Mouse (Mus musculus) heart, postnatal 0 days (tissue): ENCODE measurements around the gene Ngef. TPM values are rescaled to one million over a fixed set of nuclear protein-coding genes. Genes with fewer than 3 reads are reported as not detected.

Experiments used
- ATAC-seq: fragments of 200-750 bp; cut with Nextera tagmentation; 2 replicates; pipeline ENCODE4 v1.8.0; 2017; ENCODE audit warnings: low read depth, moderate number of reproducible peaks, moderate library complexity; ENCODE audit not compliant: insufficient read depth
- DNase-seq: peaks from one replicate; pipeline ENCODE4 v3.0.0-alpha.2; 2016; ENCODE audit warnings: low spot score
- H3K27ac ChIP-seq: fragments of 300-500 bp; sonication (generic); 2 replicates; pipeline ENCODE4 v1.5.1; 2014; ENCODE audit warnings: low read depth, mild to moderate bottlenecking
- H3K27me3 ChIP-seq: fragments of 300-500 bp; sonication (generic); 2 replicates; pipeline ENCODE4 v1.6.1; 2014; ENCODE audit warnings: low read length, mixed read lengths; ENCODE audit not compliant: control insufficient read depth, insufficient read depth
- H3K36me3 ChIP-seq: fragments of 300-500 bp; sonication (generic); replicated peaks from 2 replicates; pipeline ENCODE4 v1.6.1; 2014; ENCODE audit warnings: low read length, mixed read lengths; ENCODE audit not compliant: control insufficient read depth, insufficient read depth
- H3K4me1 ChIP-seq: fragments of 300-500 bp; sonication (generic); 2 replicates; pipeline ENCODE4 v1.6.1; 2014; ENCODE audit warnings: antibody characterized with exemption; ENCODE audit not compliant: control insufficient read depth, insufficient read depth
- H3K4me2 ChIP-seq: fragments of 300-500 bp; sonication (generic); 2 replicates; pipeline ENCODE4 v1.6.1; 2014; ENCODE audit warnings: low read depth, mild to moderate bottlenecking, low read length, moderate library complexity
- H3K4me3 ChIP-seq: fragments of 300-500 bp; sonication (generic); 2 replicates; pipeline ENCODE4 v1.5.1; 2014; ENCODE audit warnings: low read depth, low read length
- H3K9ac ChIP-seq: fragments of 300-500 bp; sonication (generic); replicated peaks from 2 replicates; pipeline ENCODE4 v1.6.1; 2014; ENCODE audit warnings: low read depth, low read length, mixed read lengths
- H3K9me3 ChIP-seq: fragments of 300-500 bp; sonication (generic); replicated peaks from 2 replicates; pipeline ENCODE4 v1.6.1; 2016; ENCODE audit warnings: low read length; ENCODE audit not compliant: control insufficient read depth
- CTCF ChIP-seq: IDR thresholded peaks from 2 replicates; pipeline ENCODE4 v1.5.1; 2016; ENCODE audit warnings: antibody characterized with exemption, control low read depth, low read depth
- EP300 ChIP-seq: IDR thresholded peaks from 2 replicates; pipeline ENCODE4 v1.6.1; 2016; ENCODE audit warnings: antibody characterized with exemption, low read depth
- WGBS: fragments of 180-500 bp; shearing (Covaris S2); extraction: QIAGEN DNeasy Blood & Tissue Kit; methylation state at CpG from one replicate; pipeline ENCODE4 v1.1.7; 2014; 5-methylcytosine and 5-hydroxymethylcytosine counted together
- polyA plus RNA-seq: library from polyadenylated mRNA; unstranded; fragments of >200 nt; fragmentation: Nextera tagmentation; extraction: Ambion mirVana; gene quantifications from 2 replicates; pipeline ENCODE4 v1.2.1, GENCODE M21; 2015
- total RNA-seq: library from RNA; depleted of rRNA; stranded (reverse); fragments of >200 nt; gene quantifications from 2 replicates; pipeline ENCODE4 v1.2.3, GENCODE M21; 2014; ENCODE audit warnings: low replicate concordance

The Ngef gene
- total and polyA plus RNA-seq, 2 experiments from 2014 or later = 0.05 TPM; not detected in 1

- ATAC-seq = no peak
- Histone ChIP-seq H3K4me2 (no peak overlapping the region), H3K27ac (no peak overlapping the region), H3K9me3 (no peaks in the 10 kb centered on the region), H3K4me3 (no peak overlapping the region), H3K27me3 (peaks cover 30% of the 10 kb centered on the region), H3K9ac (no peak overlapping the region), H3K4me1 (peaks cover 5% of the 10 kb centered on the region; the same call in 1 of the 2 replicates), H3K36me3 (no peaks in the 10 kb centered on the region)
- TF ChIP-seq EP300 (no peak), CTCF (no peak)
- no peak for DNase-seq
- 79% methylated on average over 4 of the region's 4 CpGs for WGBS
Observed at GRCm38 (mm10) chr1:87505524-87505923, 68.1 kb downstream of the Ngef start.

- Histone ChIP-seq H3K4me3 (no peak overlapping the region), H3K4me1 (no peaks in the 10 kb centered on the region), H3K27me3 (no peaks in the 10 kb centered on the region), H3K4me2 (no peak overlapping the region), H3K36me3 (no peaks in the 10 kb centered on the region), H3K9ac (no peak overlapping the region), H3K27ac (no peak overlapping the region), H3K9me3 (no peaks in the 10 kb centered on the region)
- TF ChIP-seq CTCF = no peak
- no peak for TF ChIP-seq EP300
- no peak for ATAC-seq
- DNase-seq = no peak
- WGBS = 56% methylated on average over 4 of the region's 4 CpGs
Observed at GRCm38 (mm10) chr1:87493542-87493941, 80.1 kb downstream of the Ngef start.

GRCm38 (mm10) chr1:87492285-87492684 lies 81.4 kb downstream of the Ngef start:
- Histone ChIP-seq H3K27me3 (no peaks in the 10 kb centered on the region), H3K36me3 (no peaks in the 10 kb centered on the region), H3K4me3 (no peak overlapping the region), H3K9ac (no peak overlapping the region), H3K9me3 (no peaks in the 10 kb centered on the region), H3K4me1 (no peaks in the 10 kb centered on the region), H3K4me2 (no peak overlapping the region), H3K27ac (no peak overlapping the region)
- TF ChIP-seq CTCF (no peak), EP300 (no peak)
- ATAC-seq (no peak), DNase-seq (no peak)
- 35% methylated on average over 3 of the region's 3 CpGs for WGBS

GRCm38 (mm10) chr1:87486386-87486785 lies 87.3 kb downstream of the Ngef start:
- no peak overlapping the region for H3K4me2 ChIP-seq
- no peak for ATAC-seq
- no peaks in the 10 kb centered on the region for H3K9me3 ChIP-seq
- H3K4me1 ChIP-seq = no peaks in the 10 kb centered on the region
- H3K27me3 ChIP-seq = no peaks in the 10 kb centered on the region
- no peak overlapping the region for H3K27ac ChIP-seq
- no peak overlapping the region for H3K4me3 ChIP-seq
- H3K9ac ChIP-seq = no peak overlapping the region
- H3K36me3 ChIP-seq = no peaks in the 10 kb centered on the region
- no peak for DNase-seq
- TF ChIP-seq EP300 (no peak), CTCF (no peak)
- 29% methylated on average over 6 of the region's 6 CpGs for WGBS

GRCm38 (mm10) chr1:87482546-87482945 lies 91.1 kb downstream of the Ngef start:
- Histone ChIP-seq H3K9ac (no peak overlapping the region), H3K4me3 (no peak overlapping the region), H3K27me3 (no peaks in the 10 kb centered on the region), H3K4me2 (no peak overlapping the region), H3K9me3 (no peaks in the 10 kb centered on the region), H3K36me3 (no peaks in the 10 kb centered on the region), H3K27ac (no peak overlapping the region), H3K4me1 (no peaks in the 10 kb centered on the region)
- TF ChIP-seq CTCF (no peak), EP300 (no peak)
- DNase-seq (no peak), ATAC-seq (no peak)
- 76% methylated on average over 4 of the region's 4 CpGs for WGBS

- 3% methylated on average over 39 of the region's 42 CpGs for WGBS
- no peak for ATAC-seq
- TF ChIP-seq CTCF = no peak
- TF ChIP-seq EP300 = no peak
- Histone ChIP-seq H3K4me1 (no peaks in the 10 kb centered on the region), H3K9me3 (no peaks in the 10 kb centered on the region), H3K27ac (no peak overlapping the region), H3K27me3 (peaks cover 29% of the 10 kb centered on the region), H3K9ac (no peak overlapping the region), H3K4me3 (peak overlapping the region; percentile 17; the same call in 1 of the 2 replicates), H3K4me2 (peak overlapping the region; percentile 49), H3K36me3 (no peaks in the 10 kb centered on the region)
- no peak for DNase-seq
Observed at GRCm38 (mm10) chr1:87475076-87475895, 98.4 kb downstream of the Ngef start.
